In genomic region chr4:43407071-43407920, GRCm38 (mm10) we compare ENCODE assay signal across 9 mouse cellular contexts. TPM values are rescaled to one million over a fixed set of nuclear protein-coding genes. Genes with fewer than 3 reads are reported as not detected.
DNase-seq lines count a peak whose midpoint lies in the region; ATAC-seq and TF ChIP-seq lines count a peak whose summit lies in the region.
"Had no signal": no experiment of that assay in that cellular context is flagged by ENCODE, and none has a peak within 500 bp of the region (broad histone marks: within the 10 kb centered on the region; RNA-seq: fewer than 3 reads in every experiment).

No protein-coding gene starts in this region.

- peak overlapping the region; percentile 64 for H3K4me2 ChIP-seq in lung, embryonic 16.5 days (ENCODE audit: low read depth, low read length)
- H3K4me2 ChIP-seq in forebrain, embryonic 14.5 days (ENCODE audit: low read length), result peak overlapping the region; percentile 69
- peak overlapping the region; percentile 73 for H3K4me2 ChIP-seq in limb, embryonic 14.5 days (replicated peaks; ENCODE audit: low read depth, low read length, severe bottlenecking)
- peak overlapping the region; percentile 65 for H3K4me2 ChIP-seq in stomach, postnatal 0 days (replicated peaks; ENCODE audit: low read depth)

- ATAC-seq in lung, embryonic 16.5 days (ENCODE audit: low read depth), result no peak
- peak; percentile 58 for ATAC-seq in forebrain, embryonic 14.5 days
- ATAC-seq in limb, embryonic 14.5 days (ENCODE audit: low FRiP score, low read depth), result no peak
- ATAC-seq in stomach, postnatal 0 days (ENCODE audit: low FRiP score, low TSS enrichment), result no peak
- no peak for ATAC-seq in megakaryocyte progenitor cell, adult 5-6 weeks (replicated peaks; ENCODE audit: poor library complexity)

- H3K9me3 ChIP-seq in lung, embryonic 16.5 days (ENCODE audit: control insufficient read depth, low read length), result no peaks in the 10 kb centered on the region
- H3K9me3 ChIP-seq in forebrain, embryonic 14.5 days (replicated peaks; ENCODE audit: control insufficient read depth, low read length), result no peaks in the 10 kb centered on the region
- H3K9me3 ChIP-seq in limb, embryonic 14.5 days (ENCODE audit: control insufficient read depth, low read length), result no peaks in the 10 kb centered on the region
- no peaks in the 10 kb centered on the region for H3K9me3 ChIP-seq in stomach, postnatal 0 days (ENCODE audit: control insufficient read depth, low read length)

- no peaks in the 10 kb centered on the region for H3K27me3 ChIP-seq in lung, embryonic 16.5 days (ENCODE audit: control insufficient read depth, insufficient read depth, low read depth, low read length)
- H3K27me3 ChIP-seq in forebrain, embryonic 14.5 days (replicated peaks; ENCODE audit: control insufficient read depth, insufficient read depth, low read length), result no peaks in the 10 kb centered on the region
- no peaks in the 10 kb centered on the region for H3K27me3 ChIP-seq in limb, embryonic 14.5 days (ENCODE audit: control insufficient read depth, insufficient read depth, low read length)
- H3K27me3 ChIP-seq in stomach, postnatal 0 days (ENCODE audit: control insufficient read depth, insufficient read depth, low read length), result no peaks in the 10 kb centered on the region

- H3K9ac ChIP-seq in lung, embryonic 16.5 days (ENCODE audit: low read length), result peak overlapping the region; percentile 66
- H3K9ac ChIP-seq in forebrain, embryonic 14.5 days (ENCODE audit: low read length), result peak overlapping the region; percentile 87
- H3K9ac ChIP-seq in limb, embryonic 14.5 days (ENCODE audit: low read depth, low read length, severe bottlenecking), result peak overlapping the region; percentile 78
- peak overlapping the region; percentile 60; the same call in 1 of the 2 replicates for H3K9ac ChIP-seq in stomach, postnatal 0 days (ENCODE audit: low read length)

- DNase-seq in lung, postnatal 36 days, result no peak
- peak; percentile 62 for DNase-seq in forebrain, embryonic 14.5 days (ENCODE audit: low spot score)
- DNase-seq in limb, embryonic 14.5 days (ENCODE audit: low spot score), result no peak
- DNase-seq in stomach, postnatal 0 days (ENCODE audit: low spot score), result no peak
- DNase-seq in adrenal gland, postnatal 4 days (ENCODE audit: low spot score in 2 of 2), result no peak
- DNase-seq: thymus, postnatal 14 days had no signal

- H3K4me3 ChIP-seq in lung, embryonic 16.5 days (ENCODE audit: low read length), result peak overlapping the region; percentile 48
- H3K4me3 ChIP-seq in forebrain, embryonic 14.5 days (ENCODE audit: low read depth, low read length), result peak overlapping the region; percentile 58
- peak overlapping the region; percentile 56 for H3K4me3 ChIP-seq in limb, embryonic 14.5 days (replicated peaks; ENCODE audit: low read length)
- H3K4me3 ChIP-seq in stomach, postnatal 0 days (ENCODE audit: low read depth, low read length), result peak overlapping the region; percentile 43

- no peak for TF ChIP-seq CTCF in stomach, postnatal 0 days (IDR thresholded peaks at IDR 0.05; ENCODE audit: low read depth)

- no peak for TF ChIP-seq POLR2A in limb, embryonic 14.5 days (IDR thresholded peaks at IDR 0.05; ENCODE audit: borderline replicate concordance, extremely low read depth, insufficient read depth, insufficient read length)

- no peak for TF ChIP-seq EP300 in stomach, postnatal 0 days (optimal IDR thresholded peaks at IDR 0.05)

- H3K27ac ChIP-seq in lung, embryonic 16.5 days (ENCODE audit: low read length), result peak overlapping the region; percentile 92
- H3K27ac ChIP-seq in forebrain, embryonic 14.5 days (ENCODE audit: low read depth, low read length), result peak overlapping the region; percentile 93
- peak overlapping the region; percentile 66 for H3K27ac ChIP-seq in limb, embryonic 14.5 days (replicated peaks; ENCODE audit: low read depth, low read length)
- peak overlapping the region; percentile 93 for H3K27ac ChIP-seq in stomach, postnatal 0 days (replicated peaks)

- no peaks in the 10 kb centered on the region for H3K36me3 ChIP-seq in lung, embryonic 16.5 days (ENCODE audit: control insufficient read depth, insufficient read depth, low read length)
- no peaks in the 10 kb centered on the region for H3K36me3 ChIP-seq in forebrain, embryonic 14.5 days (ENCODE audit: control insufficient read depth, insufficient read depth, low read length)
- H3K36me3 ChIP-seq in limb, embryonic 14.5 days (ENCODE audit: control insufficient read depth, insufficient read depth, low read length), result peaks cover 2% of the 10 kb centered on the region; the same call in 1 of the 2 replicates
- H3K36me3 ChIP-seq in stomach, postnatal 0 days (ENCODE audit: control insufficient read depth, insufficient read depth, low read length), result 0 out of 2 replicates have a peak, but pooled peaks cover 3% of the 10 kb centered on the region

- WGBS in lung, embryonic 16.5 days, result 70% methylated on average over 12 of the region's 12 CpGs
- WGBS in forebrain, embryonic 14.5 days, result 75% methylated on average over 12 of the region's 12 CpGs
- 78% methylated on average over 12 of the region's 12 CpGs for WGBS in limb, embryonic 14.5 days
- 68% methylated on average over 12 of the region's 12 CpGs for WGBS in stomach, postnatal 0 days

- peaks cover 15% of the 10 kb centered on the region for H3K4me1 ChIP-seq in lung, embryonic 16.5 days (replicated peaks; ENCODE audit: control insufficient read depth, insufficient read depth, low read length)
- peaks cover 18% of the 10 kb centered on the region for H3K4me1 ChIP-seq in forebrain, embryonic 14.5 days (ENCODE audit: control insufficient read depth, insufficient read depth, low read length)
- H3K4me1 ChIP-seq in limb, embryonic 14.5 days (ENCODE audit: control insufficient read depth, insufficient read depth, low read length), result peaks cover 21% of the 10 kb centered on the region
- H3K4me1 ChIP-seq in stomach, postnatal 0 days (replicated peaks; ENCODE audit: control insufficient read depth, insufficient read depth), result peaks cover 6% of the 10 kb centered on the region

RNA-seq across cellular contexts. Expression of gene Fam166b, which starts 21.6 kb away (rescaled TPM):
- polyA plus RNA-seq in lung, embryonic 16.5 days (2015; fragmentation: Nextera tagmentation; extraction: Ambion mirVana), result 0.87 and 1.4 TPM in 2 replicates
- polyA plus RNA-seq in forebrain, embryonic 14.5 days (2014; fragmentation: Nextera tagmentation; extraction: Ambion mirVana), result 0.29 and 0.73 TPM in 2 replicates
- 0.20 and 0.29 TPM in 2 replicates for polyA plus RNA-seq in limb, embryonic 14.5 days (2012; rRNA removed)
- 0.14 and 0.33 TPM in 2 replicates for polyA plus RNA-seq in limb, embryonic 14.5 days (2014; fragmentation: Nextera tagmentation; extraction: Ambion mirVana)
- 0.12 and 0.27 TPM in 2 replicates for polyA plus RNA-seq in stomach, postnatal 0 days (2015; fragmentation: Nextera tagmentation; extraction: Ambion mirVana)
- total RNA-seq in megakaryocyte progenitor cell, adult 5-6 weeks (2015), result not detected in 2 replicates
- not detected in 2 replicates for total RNA-seq in megakaryocyte progenitor cell, adult 5-6 weeks (2017)
- total RNA-seq in adrenal gland, postnatal 4 days (2021), result under 1 TPM in 1 of 2 experiments, not detected in 1; 0.25 TPM
- total RNA-seq: adrenal gland, adult 2 months had no signal

RNA-seq across cellular contexts. Expression of gene Rusc2, which starts 25.5 kb away (rescaled TPM):
- 12.9 and 15.1 TPM in 2 replicates for polyA plus RNA-seq in lung, embryonic 16.5 days (2015; fragmentation: Nextera tagmentation; extraction: Ambion mirVana)
- polyA plus RNA-seq in forebrain, embryonic 14.5 days (2014; fragmentation: Nextera tagmentation; extraction: Ambion mirVana), result 47.8 and 58.4 TPM in 2 replicates
- 16.2 and 25.4 TPM in 2 replicates for polyA plus RNA-seq in limb, embryonic 14.5 days (2012; rRNA removed)
- 8.0 and 9.6 TPM in 2 replicates for polyA plus RNA-seq in limb, embryonic 14.5 days (2014; fragmentation: Nextera tagmentation; extraction: Ambion mirVana)
- polyA plus RNA-seq in stomach, postnatal 0 days (2015; fragmentation: Nextera tagmentation; extraction: Ambion mirVana), result 10.7 and 11.5 TPM in 2 replicates
- 0.32 and 0.44 TPM in 2 replicates for total RNA-seq in megakaryocyte progenitor cell, adult 5-6 weeks (2015)
- total RNA-seq in megakaryocyte progenitor cell, adult 5-6 weeks (2017), result 0.61 and 0.71 TPM in 2 replicates
- total RNA-seq in adrenal gland, postnatal 4 days (2021), result 10 to 100 TPM; 29.7 to 34.5 TPM

RNA-seq across cellular contexts. Expression of gene Tesk1, which starts 34.4 kb away (rescaled TPM):
- polyA plus RNA-seq in lung, embryonic 16.5 days (2015; fragmentation: Nextera tagmentation; extraction: Ambion mirVana), result 2.2 and 3.4 TPM in 2 replicates
- polyA plus RNA-seq in forebrain, embryonic 14.5 days (2014; fragmentation: Nextera tagmentation; extraction: Ambion mirVana), result 10.2 and 12.1 TPM in 2 replicates
- polyA plus RNA-seq in limb, embryonic 14.5 days (2012; rRNA removed), result 47.4 and 63.1 TPM in 2 replicates
- 15.8 and 17.6 TPM in 2 replicates for polyA plus RNA-seq in limb, embryonic 14.5 days (2014; fragmentation: Nextera tagmentation; extraction: Ambion mirVana)
- 4.7 TPM in 2 replicates for polyA plus RNA-seq in stomach, postnatal 0 days (2015; fragmentation: Nextera tagmentation; extraction: Ambion mirVana)
- total RNA-seq in megakaryocyte progenitor cell, adult 5-6 weeks (2015), result 5.2 and 6.3 TPM in 2 replicates
- 5.7 and 5.9 TPM in 2 replicates for total RNA-seq in megakaryocyte progenitor cell, adult 5-6 weeks (2017)
- 10 to 100 TPM; 57.3 to 60.5 TPM for total RNA-seq in adrenal gland, postnatal 4 days (2021)

RNA-seq across cellular contexts. Expression of gene Cd72, which starts 47.1 kb away (rescaled TPM):
- polyA plus RNA-seq in lung, embryonic 16.5 days (2015; fragmentation: Nextera tagmentation; extraction: Ambion mirVana), result 2.0 and 3.0 TPM in 2 replicates
- 6.7 and 8.8 TPM in 2 replicates for polyA plus RNA-seq in forebrain, embryonic 14.5 days (2014; fragmentation: Nextera tagmentation; extraction: Ambion mirVana)
- polyA plus RNA-seq in limb, embryonic 14.5 days (2012; rRNA removed), result 1.3 TPM in 2 replicates
- 4.4 and 7.5 TPM in 2 replicates for polyA plus RNA-seq in limb, embryonic 14.5 days (2014; fragmentation: Nextera tagmentation; extraction: Ambion mirVana)
- 2.8 and 3.2 TPM in 2 replicates for polyA plus RNA-seq in stomach, postnatal 0 days (2015; fragmentation: Nextera tagmentation; extraction: Ambion mirVana)
- 2.2 and 6.3 TPM in 2 replicates for total RNA-seq in megakaryocyte progenitor cell, adult 5-6 weeks (2015)
- 8.2 and 8.7 TPM in 2 replicates for total RNA-seq in megakaryocyte progenitor cell, adult 5-6 weeks (2017)
- total RNA-seq in adrenal gland, postnatal 4 days (2021), result 1 to 10 TPM in 1 of 2 experiments, under 1 TPM in 1; 0.95 to 2.1 TPM
